Mouse (Mus musculus): ENCODE results near the gene Tbx5. TPM values are rescaled to one million over a fixed set of nuclear protein-coding genes. Genes with fewer than 3 reads are reported as not detected.
A peak's percentile ranks its signal among the peaks of the same experiment; 100 is the strongest.

The Tbx5 gene
- total RNA-seq, 1 experiment = not detected

GRCm38 (mm10) chr5:119795777-119796176 is 36.7 kb upstream of the Tbx5 start:
- no peak for DNase-seq (ENCODE audit: low read depth, low spot score)
- Histone ChIP-seq H3K4me3 (ENCODE audit: insufficient read depth in 1 of 2, low read depth in 1 of 2, low read length in 2 of 2, poor library complexity in 1 of 2, severe bottlenecking in 1 of 2) (no peak overlapping the region), H3K4me1 (ENCODE audit: control insufficient read depth in 2 of 2, insufficient read depth in 2 of 2, low read length in 2 of 2, poor library complexity in 1 of 2) (peaks cover 0 to 4% of the 10 kb centered on the region in 2 experiments; a peak in 1 of 4 replicates), H3K27ac (ENCODE audit: insufficient read depth, low read depth, low read length, poor library complexity, severe bottlenecking) (no peak overlapping the region), H3K9me3 (ENCODE audit: control insufficient read depth, insufficient read depth, low read depth, low read length) (no peaks in the 10 kb centered on the region), H3K9ac (ENCODE audit: insufficient read depth, low read depth, low read length, poor library complexity, severe bottlenecking) (no peak overlapping the region), H3K36me3 (ENCODE audit: control insufficient read depth, insufficient read depth, low read length, poor library complexity, severe bottlenecking) (no peaks in the 10 kb centered on the region)
- TF ChIP-seq ZC3H11A (IDR thresholded peaks at IDR 0.05; ENCODE audit: borderline replicate concordance, low read depth, low read length) (no peak), HCFC1 (IDR thresholded peaks at IDR 0.05; ENCODE audit: borderline replicate concordance, insufficient read depth, low read length) (no peak), ZNF384 (IDR thresholded peaks at IDR 0.05; ENCODE audit: low read depth, low read length) (no peak), CHD2 (IDR thresholded peaks at IDR 0.05; ENCODE audit: low read depth, low read length) (no peak), MAFK (IDR thresholded peaks at IDR 0.05; ENCODE audit: insufficient read depth, low read depth, low read length) (no peak)
- in situ Hi-C loops (cut with MboI; ENCODE audit: low sequenced_read_pairs in 2 of 2, unreplicated experiment in 2 of 2) = loop anchor here in 1 of 2 experiments (25.0 kb wide), 1 partner anchor 292 kb away; no protein-coding TSS in a partner anchor

GRCm38 (mm10) chr5:119796443-119797160 is 35.9 kb upstream of the Tbx5 start:
- in situ Hi-C loops (cut with MboI; ENCODE audit: low sequenced_read_pairs in 2 of 2, unreplicated experiment in 2 of 2) = loop anchor here in 1 of 2 experiments (25.0 kb wide), 1 partner anchor 291 kb away; no protein-coding TSS in a partner anchor
- Histone ChIP-seq H3K27ac (ENCODE audit: insufficient read depth, low read depth, low read length, poor library complexity, severe bottlenecking) (no peak overlapping the region), H3K4me3 (ENCODE audit: insufficient read depth in 1 of 2, low read depth in 1 of 2, low read length in 2 of 2, poor library complexity in 1 of 2, severe bottlenecking in 1 of 2) (no peak overlapping the region), H3K36me3 (ENCODE audit: control insufficient read depth, insufficient read depth, low read length, poor library complexity, severe bottlenecking) (no peaks in the 10 kb centered on the region), H3K9me3 (ENCODE audit: control insufficient read depth, insufficient read depth, low read depth, low read length) (no peaks in the 10 kb centered on the region), H3K4me1 (ENCODE audit: control insufficient read depth in 2 of 2, insufficient read depth in 2 of 2, low read length in 2 of 2, poor library complexity in 1 of 2) (peaks cover 0 to 4% of the 10 kb centered on the region in 2 experiments; a peak in 1 of 4 replicates), H3K9ac (ENCODE audit: insufficient read depth, low read depth, low read length, poor library complexity, severe bottlenecking) (no peak overlapping the region)
- TF ChIP-seq MAFK (IDR thresholded peaks at IDR 0.05; ENCODE audit: insufficient read depth, low read depth, low read length) = no peak
- TF ChIP-seq ZC3H11A (IDR thresholded peaks at IDR 0.05; ENCODE audit: borderline replicate concordance, low read depth, low read length) = no peak
- no peak for TF ChIP-seq HCFC1 (IDR thresholded peaks at IDR 0.05; ENCODE audit: borderline replicate concordance, insufficient read depth, low read length)
- no peak for TF ChIP-seq CHD2 (IDR thresholded peaks at IDR 0.05; ENCODE audit: low read depth, low read length)
- no peak for TF ChIP-seq ZNF384 (IDR thresholded peaks at IDR 0.05; ENCODE audit: low read depth, low read length)
- no peak for DNase-seq (ENCODE audit: low read depth, low spot score)

- Histone ChIP-seq H3K9me3 (ENCODE audit: control insufficient read depth, insufficient read depth, low read depth, low read length) (no peaks in the 10 kb centered on the region), H3K27ac (ENCODE audit: insufficient read depth, low read depth, low read length, poor library complexity, severe bottlenecking) (no peak overlapping the region), H3K36me3 (ENCODE audit: control insufficient read depth, insufficient read depth, low read length, poor library complexity, severe bottlenecking) (no peaks in the 10 kb centered on the region), H3K4me3 (ENCODE audit: insufficient read depth in 1 of 2, low read depth in 1 of 2, low read length in 2 of 2, poor library complexity in 1 of 2, severe bottlenecking in 1 of 2) (peak overlapping the region; percentile 25 to 36; a peak in 1 of 4 replicates), H3K4me1 (ENCODE audit: control insufficient read depth in 2 of 2, insufficient read depth in 2 of 2, low read length in 2 of 2, poor library complexity in 1 of 2) (peaks cover 0 to 4% of the 10 kb centered on the region in 2 experiments; a peak in 1 of 4 replicates), H3K9ac (ENCODE audit: insufficient read depth, low read depth, low read length, poor library complexity, severe bottlenecking) (peak overlapping the region; percentile 31; the same call in 1 of the 2 replicates)
- in situ Hi-C loops (cut with MboI; ENCODE audit: low sequenced_read_pairs in 2 of 2, unreplicated experiment in 2 of 2) = loop anchor here in 1 of 2 experiments (25.0 kb wide), 1 partner anchor 290 kb away; no protein-coding TSS in a partner anchor
- no peak for DNase-seq (ENCODE audit: low read depth, low spot score)
- TF ChIP-seq ZNF384 (IDR thresholded peaks at IDR 0.05; ENCODE audit: low read depth, low read length) = no peak
Measured at GRCm38 (mm10) chr5:119797580-119798150, 34.8 kb upstream of the Tbx5 start.

- peaks cover 0 to 4% of the 10 kb centered on the region in 2 experiments; a peak in 1 of 4 replicates for H3K4me1 ChIP-seq (ENCODE audit: control insufficient read depth in 2 of 2, insufficient read depth in 2 of 2, low read length in 2 of 2, poor library complexity in 1 of 2)
- H3K4me3 ChIP-seq (ENCODE audit: insufficient read depth in 1 of 2, low read depth in 1 of 2, low read length in 2 of 2, poor library complexity in 1 of 2, severe bottlenecking in 1 of 2) = no peak overlapping the region
- in situ Hi-C loops (cut with MboI; ENCODE audit: low sequenced_read_pairs in 2 of 2, unreplicated experiment in 2 of 2) = loop anchor here in 1 of 2 experiments (25.0 kb wide), 1 partner anchor 289 kb away; no protein-coding TSS in a partner anchor
- TF ChIP-seq CHD2 (IDR thresholded peaks at IDR 0.05; ENCODE audit: low read depth, low read length) (no peak), MAFK (IDR thresholded peaks at IDR 0.05; ENCODE audit: insufficient read depth, low read depth, low read length) (no peak), ZC3H11A (IDR thresholded peaks at IDR 0.05; ENCODE audit: borderline replicate concordance, low read depth, low read length) (no peak), ZNF384 (IDR thresholded peaks at IDR 0.05; ENCODE audit: low read depth, low read length) (no peak), HCFC1 (IDR thresholded peaks at IDR 0.05; ENCODE audit: borderline replicate concordance, insufficient read depth, low read length) (no peak)
- DNase-seq (ENCODE audit: low read depth, low spot score) = no peak
- no peaks in the 10 kb centered on the region for H3K9me3 ChIP-seq (ENCODE audit: control insufficient read depth, insufficient read depth, low read depth, low read length)
- H3K9ac ChIP-seq (ENCODE audit: insufficient read depth, low read depth, low read length, poor library complexity, severe bottlenecking) = no peak overlapping the region
- H3K27ac ChIP-seq (ENCODE audit: insufficient read depth, low read depth, low read length, poor library complexity, severe bottlenecking) = no peak overlapping the region
- H3K36me3 ChIP-seq (ENCODE audit: control insufficient read depth, insufficient read depth, low read length, poor library complexity, severe bottlenecking) = no peaks in the 10 kb centered on the region
Measured at GRCm38 (mm10) chr5:119798261-119798660, 34.2 kb upstream of the Tbx5 start.
